Mouse (Mus musculus) thymus, postnatal 36 days (tissue): Measurements from ENCODE around the gene Kcnc1.

ENCODE experiments used
- DNase-seq, 2 experiments: peaks; one replicate each; pipeline ENCODE4 v3.0.0; 2022; ENCODE audit warnings: mixed read lengths in 2 of 2

Gene Kcnc1

GRCm38 (mm10) chr7:46482099-46482531 is 85.8 kb downstream of the Kcnc1 start:
- no peak for DNase-seq

- DNase-seq = no peak
Observed at GRCm38 (mm10) chr7:46483050-46483449, 86.8 kb downstream of the Kcnc1 start.

GRCm38 (mm10) chr7:46484223-46484622 is 87.9 kb downstream of the Kcnc1 start:
- DNase-seq = no peak

GRCm38 (mm10) chr7:46486761-46487160 is 90.5 kb downstream of the Kcnc1 start:
- no peak for DNase-seq

GRCm38 (mm10) chr7:46487354-46487753 is 91.1 kb downstream of the Kcnc1 start:
- no peak for DNase-seq
